Mouse (Mus musculus) induced T-regulatory cell, adult 2 months (primary cell): Measurements from ENCODE around the gene Edn1.

ENCODE experiments used
- DNase-seq: peaks from one replicate; pipeline ENCODE4 v3.0.0-alpha.2; 2012; ENCODE audit warnings: low read depth

Gene Edn1

GRCm38 (mm10) chr13:42315628-42316027 lies 14.4 kb downstream of the Edn1 start:
- DNase-seq: no peak

GRCm38 (mm10) chr13:42317808-42318207 lies 16.5 kb downstream of the Edn1 start:
- DNase-seq: no peak

GRCm38 (mm10) chr13:42328576-42328975 lies 27.3 kb downstream of the Edn1 start:
- DNase-seq: no peak

GRCm38 (mm10) chr13:42331104-42331503 lies 29.8 kb downstream of the Edn1 start:
- no peak for DNase-seq

DNA sequence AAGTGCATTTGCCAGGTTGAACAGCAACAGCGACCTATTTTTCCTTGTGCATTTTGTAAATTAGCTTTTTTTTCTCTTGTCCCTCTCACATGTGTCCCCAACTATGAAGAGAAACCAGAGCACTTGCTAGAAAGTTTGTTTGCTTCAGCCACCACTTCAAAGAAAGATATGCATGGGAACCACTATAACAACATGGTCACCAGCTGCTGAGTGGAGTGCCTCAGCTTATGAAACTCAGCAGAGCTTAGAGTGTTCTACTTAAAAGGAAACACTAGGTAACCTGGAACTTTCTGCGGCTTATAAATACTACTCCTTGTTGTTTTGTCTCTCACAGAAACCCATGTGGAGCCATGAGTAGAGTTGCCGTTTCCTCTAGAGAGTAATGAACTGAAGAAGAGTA lies 33.7 kb downstream of the Edn1 start:
- no peak for DNase-seq

DNA sequence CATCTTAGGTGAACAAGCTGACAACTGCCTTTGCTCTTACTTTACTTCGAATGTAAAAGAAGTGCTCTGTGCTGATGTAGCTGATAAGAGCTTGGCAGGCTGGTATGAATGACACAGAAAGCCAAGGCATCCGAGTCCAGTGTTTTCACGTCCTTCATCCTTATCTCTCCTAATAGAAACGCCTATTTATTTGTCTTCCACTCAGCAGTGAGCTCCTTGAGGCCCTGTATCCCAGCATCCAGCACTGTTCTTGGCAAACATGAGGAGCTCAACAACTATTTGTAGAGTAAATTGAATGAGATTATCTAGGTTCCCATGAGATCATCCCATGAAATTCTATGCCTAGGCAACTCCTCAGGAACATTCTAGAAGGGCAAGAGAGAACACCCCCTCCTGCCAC lies 35.1 kb downstream of the Edn1 start:
- no peak for DNase-seq

DNA sequence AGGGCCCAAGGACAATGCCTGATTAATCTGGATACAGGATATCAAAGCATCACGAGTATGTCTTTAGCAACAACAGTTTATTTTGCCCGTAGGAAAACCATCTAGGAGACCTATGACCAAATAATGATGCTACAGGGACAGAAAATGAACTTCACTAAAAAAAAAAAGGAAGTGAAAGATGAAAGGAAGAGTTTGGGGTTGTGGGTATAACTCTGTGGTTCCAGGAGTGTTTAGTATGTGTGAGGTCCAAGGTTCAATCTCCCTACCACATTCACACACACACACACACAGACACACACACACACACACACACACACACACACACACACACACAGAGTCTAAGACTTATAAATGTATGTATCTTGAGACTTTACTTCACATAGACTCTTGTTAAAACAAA lies 35.8 kb downstream of the Edn1 start:
- no peak for DNase-seq

DNA sequence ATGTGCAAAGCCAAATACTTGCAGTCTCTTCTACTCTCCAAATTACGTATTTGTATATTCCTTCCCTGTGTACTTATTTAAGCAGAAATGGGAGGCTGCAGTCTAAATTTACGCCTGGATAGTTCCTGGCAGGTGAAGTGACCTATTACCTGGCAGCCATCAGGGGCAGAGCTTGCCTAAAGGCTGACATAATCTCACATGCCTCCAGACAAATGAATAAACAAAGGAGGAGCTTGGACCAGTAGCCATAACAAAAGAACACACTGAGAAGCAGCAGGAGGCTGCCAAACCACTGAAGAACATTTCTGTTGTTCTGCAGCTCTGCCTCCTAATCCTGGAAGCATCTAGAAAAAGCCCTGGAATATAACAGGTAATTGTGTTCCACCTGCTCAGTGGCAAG lies 38.2 kb downstream of the Edn1 start:
- DNase-seq: no peak

- DNase-seq: no peak
Observed at GRCm38 (mm10) chr13:42341871-42342532, 40.7 kb downstream of the Edn1 start.

GRCm38 (mm10) chr13:42345439-42345838 lies 44.2 kb downstream of the Edn1 start:
- DNase-seq: no peak

DNA sequence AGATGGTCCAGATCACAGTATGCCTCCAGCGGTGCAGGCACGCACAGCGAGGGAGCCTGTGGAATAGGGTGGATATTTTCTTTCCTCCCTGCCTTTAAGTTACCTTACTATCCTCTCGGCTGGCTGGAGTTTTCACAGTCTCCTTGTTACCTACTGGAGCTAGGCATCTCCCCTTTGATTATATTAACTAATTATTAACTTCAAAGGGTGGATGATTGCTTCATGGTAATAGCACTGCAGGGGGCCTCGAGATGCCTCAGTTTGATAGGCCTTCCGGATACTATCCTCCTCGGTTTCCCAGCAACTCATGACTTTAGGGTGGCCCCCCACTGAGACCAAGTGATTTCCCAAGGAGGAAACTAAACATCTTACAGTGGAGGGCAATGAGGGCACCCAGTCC lies 45.1 kb downstream of the Edn1 start:
- DNase-seq: no peak

DNA sequence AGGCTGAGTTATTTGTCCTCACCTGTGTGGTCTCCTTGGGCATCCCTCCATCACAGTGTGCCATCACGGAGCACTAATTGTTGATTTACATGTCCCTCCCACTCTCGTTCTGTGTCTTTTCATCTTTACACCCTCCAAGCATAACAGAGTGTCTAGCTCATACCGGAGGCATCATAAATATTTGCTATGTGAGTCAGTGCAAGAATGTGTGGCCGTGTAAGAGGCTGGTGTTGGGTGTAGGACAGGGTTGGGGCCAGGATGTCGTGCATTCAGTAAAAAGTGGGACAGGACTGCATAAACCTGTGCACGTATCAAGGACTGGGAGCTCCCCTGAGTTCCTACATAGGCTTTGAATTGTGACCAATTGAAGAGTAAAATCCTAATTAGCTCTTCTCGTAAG lies 50.4 kb downstream of the Edn1 start:
- DNase-seq: peak; percentile 1
